ENCODE assay signal across 7 mouse cellular contexts in genomic region chr13:114964233-114964632, GRCm38 (mm10). TPM values are rescaled to one million over a fixed set of nuclear protein-coding genes. Genes with fewer than 3 reads are reported as not detected.
DNase-seq lines count a peak whose midpoint lies in the region; ATAC-seq lines count a peak whose summit lies in the region.

No protein-coding gene starts in this region.

- H3K4me1 ChIP-seq in intestine, embryonic 16.5 days (ENCODE audit: control insufficient read depth, insufficient read depth, low read length): no peaks in the 10 kb centered on the region
- no peaks in the 10 kb centered on the region for H3K4me1 ChIP-seq in midbrain, embryonic 11.5 days (ENCODE audit: control insufficient read depth, insufficient read depth, low read length)

- DNase-seq in adrenal gland, adult 2 months: peak; percentile 92
- DNase-seq in embryo, embryonic 11 days: peak; percentile 83
- DNase-seq in gonadal fat pad, adult 2 months (ENCODE audit: low read depth): peak; percentile 46
- DNase-seq in left cerebral cortex, postnatal 14 days (ENCODE audit: low spot score in 2 of 2): peak; percentile 83 to 86
- DNase-seq in midbrain, embryonic 11.5 days (ENCODE audit: low spot score, missing footprints): peak; percentile 95
- DNase-seq in skeletal muscle tissue, adult 2 months (ENCODE audit: low read depth, low spot score): peak; percentile 56

- no peak overlapping the region for H3K9ac ChIP-seq in intestine, embryonic 16.5 days (ENCODE audit: low read depth, low read length)
- H3K9ac ChIP-seq in midbrain, embryonic 11.5 days (ENCODE audit: low read length): no peak overlapping the region

- no peak overlapping the region for H3K4me2 ChIP-seq in intestine, embryonic 16.5 days (ENCODE audit: low read depth, low read length)
- H3K4me2 ChIP-seq in midbrain, embryonic 11.5 days: no peak overlapping the region

- H3K9me3 ChIP-seq in intestine, embryonic 16.5 days (ENCODE audit: control insufficient read depth, low read length): no peaks in the 10 kb centered on the region
- no peaks in the 10 kb centered on the region for H3K9me3 ChIP-seq in midbrain, embryonic 11.5 days (ENCODE audit: control insufficient read depth, low read length)

- 39% methylated on average over 2 of the region's 2 CpGs for WGBS in intestine, embryonic 16.5 days
- WGBS in midbrain, embryonic 11.5 days: 35% methylated on average over 2 of the region's 2 CpGs

- no peaks in the 10 kb centered on the region for H3K27me3 ChIP-seq in intestine, embryonic 16.5 days (replicated peaks; ENCODE audit: control insufficient read depth, insufficient read depth, low read length)
- no peaks in the 10 kb centered on the region for H3K27me3 ChIP-seq in midbrain, embryonic 11.5 days (ENCODE audit: control insufficient read depth, insufficient read depth, low read length)

- no peak overlapping the region for H3K4me3 ChIP-seq in intestine, embryonic 16.5 days (ENCODE audit: low read length)
- H3K4me3 ChIP-seq in midbrain, embryonic 11.5 days (ENCODE audit: low read depth, low read length): no peak overlapping the region

- intact Hi-C loops in left cerebral cortex, postnatal 14 days (cut with DNase I): loop anchor here (2.0 kb wide), 1 partner anchor 133 kb away; no protein-coding TSS in a partner anchor

- no peaks in the 10 kb centered on the region for H3K36me3 ChIP-seq in intestine, embryonic 16.5 days (ENCODE audit: control insufficient read depth, insufficient read depth, low read length)
- no peaks in the 10 kb centered on the region for H3K36me3 ChIP-seq in midbrain, embryonic 11.5 days (ENCODE audit: control insufficient read depth, insufficient read depth, low read length)

- ATAC-seq in intestine, embryonic 16.5 days: peak; percentile 86
- ATAC-seq in midbrain, embryonic 11.5 days (ENCODE audit: low FRiP score): peak; percentile 91

- H3K27ac ChIP-seq in intestine, embryonic 16.5 days (ENCODE audit: low read length): no peak overlapping the region
- no peak overlapping the region for H3K27ac ChIP-seq in midbrain, embryonic 11.5 days (ENCODE audit: low read depth, low read length)

RNA-seq across cellular contexts. Expression of gene Itga2, which starts 32.3 kb away (rescaled TPM):
- total RNA-seq in adrenal gland, adult 2 months (2021): 1 to 10 TPM; 1.5 to 1.6 TPM
- polyA plus RNA-seq in adrenal gland, adult 2 months (2012; rRNA removed): 0.17 and 0.19 TPM in 2 replicates
- 0.69 and 0.72 TPM in 2 replicates for polyA plus RNA-seq in gonadal fat pad, adult 2 months (2012; rRNA removed)
- polyA plus RNA-seq in intestine, embryonic 16.5 days (2015; fragmentation: Nextera tagmentation; extraction: Ambion mirVana): 4.3 and 5.9 TPM in 2 replicates
- under 1 TPM; 0.09 to 0.55 TPM for total RNA-seq in left cerebral cortex, postnatal 14 days (2021)
- polyA plus RNA-seq in midbrain, embryonic 11.5 days (2014; fragmentation: Nextera tagmentation; extraction: Ambion mirVana): 0.86 and 1.0 TPM in 2 replicates
